Mouse (Mus musculus): ENCODE data around the gene Pm20d2.

The Pm20d2 gene

DNA sequence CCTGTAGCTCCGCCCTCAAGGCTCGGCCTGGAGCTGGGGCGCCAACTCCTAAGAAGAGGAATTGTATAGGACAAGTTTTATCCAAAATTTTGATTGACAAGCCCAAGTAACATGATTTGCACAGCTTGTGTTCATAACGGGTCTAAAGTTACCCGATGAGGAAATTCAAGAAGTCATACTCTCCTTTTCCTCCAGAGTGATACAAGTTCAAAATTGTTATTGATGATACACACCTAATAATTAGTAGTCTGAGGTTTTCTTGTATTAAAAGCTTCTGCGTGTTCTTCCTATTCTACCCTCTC lies at the start of gene Pm20d2:
TSS of gene Pm20d2 (minus strand) at position 3 of the 302 bp plus-strand sequence.
- no peak for DNase-seq

DNA sequence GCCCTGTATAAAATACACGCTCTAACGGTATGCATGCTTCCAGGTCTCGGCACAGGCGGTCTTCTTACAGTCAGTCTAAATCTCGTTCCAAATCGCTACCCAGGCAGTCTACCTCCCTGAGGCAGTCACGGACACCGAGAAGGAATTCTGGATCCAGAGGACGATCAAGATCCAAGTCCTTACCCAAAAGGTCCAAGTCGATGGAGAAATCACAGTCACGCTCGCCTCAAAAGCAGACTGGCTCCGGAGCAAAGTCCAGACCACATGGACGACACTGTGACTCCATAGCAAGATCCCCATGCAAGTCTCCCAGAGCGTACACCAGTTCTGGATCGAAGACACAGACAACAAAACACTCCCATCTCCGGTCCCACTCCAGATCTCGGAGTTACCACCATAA lies 41.3 kb upstream of the Pm20d2 start:
- peak in 1 of 2 experiments; percentile 28 for DNase-seq

DNA sequence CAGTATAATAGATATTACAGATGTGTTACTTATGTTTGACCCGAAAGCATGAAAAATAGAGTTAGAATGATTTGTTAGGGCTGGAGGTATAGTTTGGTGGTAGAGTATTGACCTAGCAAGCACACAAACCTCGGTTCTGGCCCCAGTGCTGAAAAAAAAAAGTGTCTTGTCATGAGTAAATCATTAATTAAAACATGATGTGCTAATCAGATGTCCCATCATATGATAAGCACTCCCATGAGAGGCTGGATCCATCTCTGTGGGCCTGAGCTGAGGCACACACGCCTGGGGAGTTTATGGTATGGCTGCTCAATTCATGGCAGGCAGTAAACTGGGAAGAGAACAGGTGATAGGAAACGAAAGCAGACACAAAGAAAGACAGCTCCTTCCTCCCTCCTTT lies 40.1 kb upstream of the Pm20d2 start:
- no peak for DNase-seq

DNA sequence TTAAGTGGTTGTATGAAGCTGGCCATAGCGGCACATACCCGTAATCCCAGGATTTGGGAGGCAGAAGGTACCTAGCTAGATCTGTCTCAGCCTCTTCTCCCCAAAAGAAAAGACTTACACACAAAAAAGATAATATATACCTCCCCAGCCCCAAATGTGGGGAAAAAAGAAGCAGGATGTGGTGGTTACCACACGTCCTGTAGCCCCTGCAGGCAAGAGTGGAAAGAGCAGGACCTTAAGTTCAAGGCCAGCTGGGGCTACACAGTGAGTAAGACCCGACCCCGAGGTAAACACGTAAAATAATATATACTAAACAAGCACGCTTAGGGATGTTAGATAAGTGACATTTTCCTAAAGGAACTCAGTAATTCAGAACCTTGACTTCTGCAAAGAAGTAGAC lies 37.6 kb upstream of the Pm20d2 start:
- DNase-seq, result no peak

DNA sequence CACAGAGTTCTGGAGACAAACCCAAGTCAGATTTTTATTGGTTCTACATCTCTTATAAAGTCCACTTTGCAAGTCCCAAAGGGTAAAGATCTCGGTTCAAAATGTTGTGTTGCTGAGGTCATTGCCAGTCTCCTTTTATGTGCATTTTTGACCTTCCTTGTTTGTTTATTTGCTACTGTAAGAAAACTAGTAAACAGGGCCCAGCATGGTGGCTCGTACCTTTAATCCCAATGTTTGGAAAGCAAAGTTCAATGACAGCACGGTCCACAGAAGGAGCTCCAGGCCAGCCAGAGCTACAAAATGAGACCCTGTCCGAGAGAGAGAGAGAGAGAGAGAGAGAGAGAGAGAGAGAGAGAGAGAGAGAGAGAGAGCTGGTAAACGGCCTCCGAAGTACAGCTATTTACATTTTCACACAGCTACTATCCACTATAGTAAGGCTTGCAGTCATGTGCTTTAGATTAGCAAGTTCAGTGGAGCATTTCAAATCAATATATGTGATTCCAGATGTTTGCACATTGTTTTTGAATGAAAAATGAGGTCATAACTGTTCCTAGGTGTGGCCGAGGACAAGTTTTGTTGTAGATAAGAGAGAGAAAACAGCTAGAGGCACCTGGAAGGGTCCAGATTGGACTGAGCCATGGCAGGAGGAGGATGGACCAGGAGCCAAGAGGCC lies 34.6 kb upstream of the Pm20d2 start:
- DNase-seq, result no peak

DNA sequence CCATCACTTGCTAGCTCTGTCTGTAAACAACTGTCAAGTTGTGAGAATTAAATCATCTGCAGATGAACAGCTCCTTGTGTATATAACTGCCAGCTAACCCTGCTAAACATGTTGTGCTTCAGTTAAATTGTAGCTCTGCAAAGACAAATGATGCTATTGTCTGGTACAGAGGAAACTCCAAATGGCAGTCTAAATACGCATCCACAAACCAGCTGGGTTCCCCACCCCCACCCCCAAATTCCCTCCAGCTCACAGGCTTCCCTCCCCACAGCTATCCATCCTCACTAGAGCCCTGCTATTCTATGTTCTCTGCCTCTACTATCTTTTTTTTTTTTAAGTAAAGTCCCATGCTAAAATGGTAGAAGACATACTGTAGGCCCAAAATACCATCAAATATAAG lies 32.3 kb upstream of the Pm20d2 start:
- no peak for DNase-seq

DNA sequence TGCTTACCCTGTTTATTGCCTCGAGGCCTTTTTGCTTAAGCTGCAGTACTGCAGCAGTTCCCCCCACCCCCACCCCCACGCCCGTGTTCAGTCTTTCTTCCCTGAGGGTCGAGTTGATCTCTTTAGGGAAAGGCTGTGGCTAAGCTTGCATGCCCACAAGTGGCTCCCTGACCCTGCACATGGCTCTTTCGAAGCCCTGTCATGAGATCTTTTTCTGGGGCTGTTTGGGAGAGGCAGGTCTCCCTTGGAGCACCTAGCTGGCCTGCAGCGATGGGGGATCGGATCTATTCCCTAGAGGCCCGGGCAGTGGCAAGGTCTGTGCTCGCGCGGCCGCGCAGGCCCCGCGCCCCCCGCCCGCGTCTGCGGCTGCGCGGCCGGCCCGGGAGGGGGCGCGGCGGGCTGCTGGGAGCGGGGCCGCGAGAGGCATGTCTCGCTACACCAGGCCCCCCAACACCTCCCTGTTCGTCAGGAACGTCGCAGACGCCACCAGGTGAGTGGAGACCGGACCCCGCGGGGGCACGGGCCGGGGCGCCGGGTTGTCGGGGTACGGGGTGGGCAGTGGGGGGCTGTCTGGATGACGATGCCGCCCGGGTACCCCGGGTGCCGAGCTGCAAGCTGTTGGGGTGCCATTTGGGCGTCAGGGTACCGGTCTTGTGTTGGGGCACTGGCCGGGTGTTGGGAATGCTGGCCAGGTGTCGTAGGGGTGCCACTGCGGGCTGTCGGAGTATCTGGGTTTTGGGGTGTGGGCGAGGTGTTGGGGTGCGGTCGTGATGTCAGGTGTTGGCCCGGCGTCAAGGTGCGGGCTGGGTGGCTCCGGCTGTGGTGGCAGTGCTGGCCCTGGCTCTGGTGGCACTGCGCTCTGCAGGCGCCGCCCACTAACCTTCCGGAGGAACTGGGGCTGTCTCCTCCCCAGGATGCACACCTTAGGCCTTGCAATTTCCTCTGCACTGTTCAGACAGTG lies 19.6 kb upstream of the Pm20d2 start, which contains the start of gene Srsf12:
TSS of gene Srsf12 (plus strand) at position 111 of the 961 bp plus-strand sequence.
- DNase-seq, result peak in 1 of 2 experiments; percentile 29

DNA sequence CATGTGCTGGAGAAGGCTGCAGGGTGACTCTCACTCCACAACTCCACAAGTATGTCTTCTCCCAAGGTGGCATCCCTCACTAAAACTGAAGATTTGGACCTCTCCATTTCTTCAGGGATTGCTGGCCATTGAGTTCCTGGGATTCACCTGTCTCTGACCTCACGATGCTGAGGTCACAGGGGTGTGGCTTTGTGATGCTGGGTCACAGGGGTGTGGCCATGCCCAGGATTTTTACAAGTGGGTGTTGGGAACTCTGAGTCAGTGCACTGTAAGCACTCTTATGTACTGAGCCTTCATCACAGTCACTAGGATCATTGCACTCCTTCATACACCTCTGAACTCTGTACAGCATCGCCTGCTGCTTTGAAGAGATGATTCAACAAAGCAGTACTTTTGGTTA lies 18.0 kb upstream of the Pm20d2 start:
- no peak for DNase-seq

DNA sequence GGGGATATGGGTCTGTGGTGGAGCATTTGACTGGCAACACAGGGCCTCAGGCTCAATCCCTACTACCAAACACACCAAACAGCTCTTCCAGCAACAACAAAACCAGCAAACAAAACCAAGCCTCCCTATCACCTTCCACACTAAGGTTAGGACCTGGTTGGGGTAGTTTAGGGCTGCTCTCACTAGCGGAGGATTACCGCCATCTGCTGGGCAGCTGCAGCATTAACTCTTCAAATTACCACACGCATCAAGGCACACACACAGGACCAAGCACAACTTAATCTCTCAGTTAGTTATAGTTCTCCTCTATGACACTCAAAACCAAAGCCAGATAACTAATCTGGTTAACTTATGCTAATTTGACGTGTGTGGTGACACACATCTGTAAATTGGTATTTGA lies 15.1 kb upstream of the Pm20d2 start:
- DNase-seq, result peak; percentile 59 to 83

DNA sequence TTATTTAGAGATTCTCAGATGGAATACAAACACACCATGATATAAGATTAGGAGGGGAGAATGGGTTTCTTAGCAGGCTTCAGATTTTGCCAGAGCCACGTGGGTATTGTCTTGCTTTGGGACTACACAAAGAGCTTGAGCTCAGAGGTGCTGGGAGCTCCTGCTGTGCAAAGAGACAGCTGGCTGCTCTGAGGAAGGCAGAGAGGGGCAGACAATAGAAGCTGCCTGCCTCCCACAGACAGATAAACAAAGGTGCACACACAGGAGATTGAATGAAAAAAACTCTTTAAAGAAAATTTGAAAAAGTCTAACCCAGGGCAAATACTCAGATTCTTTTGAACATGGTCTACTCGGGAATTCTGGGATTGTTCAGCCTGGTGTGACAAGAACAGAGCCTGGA lies 8.6 kb upstream of the Pm20d2 start:
- DNase-seq, result no peak

DNA sequence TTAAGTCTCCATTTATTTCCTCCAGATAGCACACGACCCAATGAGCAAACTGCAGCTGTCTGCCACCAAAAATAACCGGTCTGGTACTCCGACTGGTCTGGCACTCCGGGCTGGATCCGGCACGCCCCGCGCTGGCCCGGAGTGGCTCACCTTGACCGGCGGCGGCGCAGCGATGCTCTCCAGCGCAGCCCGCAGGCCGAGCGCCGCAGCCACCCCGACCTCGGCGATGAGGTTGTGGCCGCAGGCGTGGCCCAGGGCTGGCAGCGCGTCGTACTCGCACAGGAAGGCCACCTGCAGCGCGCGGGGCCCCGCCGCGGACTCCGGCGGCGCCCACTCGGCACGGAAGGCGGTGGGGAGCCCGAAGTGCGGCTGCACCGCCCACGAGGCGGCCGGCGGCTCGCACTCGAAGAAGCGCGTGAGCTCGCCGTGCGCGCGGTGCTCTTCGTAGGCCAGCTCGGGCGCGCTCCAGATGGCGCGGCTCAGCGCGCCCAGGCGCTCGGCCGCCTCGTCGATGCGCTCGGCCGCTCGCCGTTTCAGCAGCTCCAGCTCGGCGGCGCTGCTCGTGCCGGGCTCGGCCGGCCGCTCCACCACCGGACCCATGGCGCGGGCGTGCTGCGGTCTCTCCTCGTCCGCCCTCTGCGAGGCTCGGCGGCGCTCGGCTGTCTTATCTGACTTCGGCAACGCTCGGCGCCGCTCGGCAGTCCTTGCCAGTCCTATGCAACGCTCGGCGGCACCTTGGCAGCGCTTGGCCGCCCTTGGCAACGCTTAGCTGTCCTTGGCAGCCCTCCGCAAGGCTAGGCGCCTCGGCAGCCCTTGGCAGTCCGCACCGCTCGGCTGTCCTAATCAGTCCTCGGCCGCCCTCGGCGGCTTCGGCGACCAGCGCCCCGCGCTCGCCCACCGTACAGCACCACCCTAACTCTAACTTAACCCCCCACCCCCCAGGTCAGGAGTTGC lies 479 bp downstream of the Pm20d2 start:
- peak; percentile 93 to 95 for DNase-seq

DNA sequence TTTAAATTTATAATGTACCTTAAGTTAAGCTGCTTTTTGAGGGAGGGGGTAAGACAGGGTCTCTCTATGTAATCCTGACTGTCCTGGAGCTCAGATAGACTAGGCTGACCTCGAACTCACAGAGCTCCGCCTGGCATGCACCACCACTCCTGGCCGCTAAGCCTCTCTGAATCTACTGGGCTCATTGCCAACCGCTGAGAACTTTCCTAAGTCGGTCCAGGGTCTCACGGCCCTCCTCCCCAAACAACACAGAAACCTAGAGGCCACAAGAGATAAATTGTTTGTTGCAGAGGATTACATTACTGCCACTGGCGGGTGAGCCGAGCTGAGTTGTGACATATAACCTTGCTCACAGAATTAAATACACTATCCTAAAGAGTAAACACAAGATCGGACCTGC lies 1.4 kb downstream of the Pm20d2 start:
- DNase-seq, result peak; percentile 59 to 68

DNA sequence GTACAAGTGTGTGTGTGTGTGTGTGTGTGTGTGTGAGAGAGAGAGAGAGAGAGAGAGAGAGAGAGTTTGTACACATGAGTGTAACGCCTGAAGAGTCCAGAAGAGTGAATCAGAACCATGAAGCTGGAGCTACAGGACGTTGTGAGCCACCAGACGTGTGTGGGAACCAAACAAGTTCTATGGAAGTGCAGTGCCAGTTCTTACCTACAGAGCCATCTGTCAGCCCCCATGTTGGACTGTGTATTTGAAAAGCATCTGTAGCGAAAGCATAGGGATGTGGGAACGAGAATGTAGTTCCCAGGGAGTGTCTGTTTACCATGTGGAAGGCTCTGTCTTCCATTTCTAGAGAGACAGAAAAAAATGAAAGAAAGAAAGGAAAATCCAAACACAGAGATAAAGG lies 6.1 kb downstream of the Pm20d2 start:
- no peak for DNase-seq

DNA sequence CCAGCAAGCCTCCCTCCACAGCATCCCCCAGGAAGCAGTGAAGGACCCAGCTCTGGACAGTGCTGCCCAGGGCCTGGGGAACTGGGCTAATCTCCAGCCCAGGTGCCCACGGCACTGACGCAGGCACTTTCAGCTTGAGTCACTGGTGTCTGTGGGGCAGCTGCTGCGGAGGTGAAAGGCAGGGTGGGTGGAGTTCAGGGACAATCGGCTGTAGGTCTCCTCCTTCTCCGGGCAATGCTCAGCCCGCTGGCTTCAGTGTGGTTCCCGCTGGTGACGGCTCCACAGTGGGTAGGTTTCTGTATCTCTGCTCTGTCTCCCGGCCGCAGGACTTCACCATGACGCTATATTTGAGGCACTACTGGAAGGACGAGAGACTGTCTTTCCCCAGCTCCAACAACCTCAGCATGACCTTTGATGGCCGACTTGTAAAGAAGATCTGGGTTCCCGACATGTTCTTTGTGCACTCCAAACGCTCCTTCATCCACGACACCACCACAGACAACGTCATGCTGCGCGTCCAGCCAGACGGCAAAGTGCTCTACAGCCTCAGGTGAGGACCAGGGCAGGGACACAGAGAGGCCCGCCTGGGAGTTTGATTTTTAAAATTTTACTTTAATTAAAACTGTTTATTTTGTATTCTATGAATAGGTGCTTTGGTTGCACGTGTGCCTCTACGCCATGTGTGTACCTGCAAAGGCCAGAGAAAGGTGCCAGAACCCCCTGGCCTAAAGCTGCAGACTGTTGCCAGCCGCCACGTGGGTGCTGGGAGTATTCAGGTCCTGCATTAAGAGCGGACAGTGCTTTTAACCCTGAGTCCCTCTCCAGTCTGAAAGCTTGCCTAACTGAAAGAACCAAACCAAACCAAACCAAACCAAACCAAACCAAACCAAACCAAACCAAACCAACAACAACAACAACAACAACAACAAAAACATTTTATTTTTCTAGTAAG lies 37.2 kb downstream of the Pm20d2 start:
- no peak for DNase-seq

DNA sequence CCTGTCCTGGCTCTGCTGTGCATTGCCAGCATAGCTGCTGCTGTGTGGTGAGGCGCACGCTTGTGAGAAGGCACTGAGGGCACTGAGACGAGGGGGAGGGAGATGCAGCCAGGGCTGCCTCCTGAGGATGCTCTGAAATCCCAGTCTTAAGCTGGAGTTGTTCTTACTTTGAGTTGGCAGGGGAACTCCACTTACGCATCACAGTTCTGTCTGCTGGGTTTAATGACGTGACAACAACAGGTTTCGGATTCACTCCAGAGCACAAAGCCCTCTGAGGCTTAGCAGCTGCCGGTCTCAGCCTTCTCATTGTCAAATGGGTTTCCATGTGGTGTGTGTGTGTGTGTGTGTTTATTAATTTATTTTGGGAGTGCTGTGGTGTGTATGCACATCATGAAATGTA lies 40.4 kb downstream of the Pm20d2 start:
- no peak for DNase-seq

DNA sequence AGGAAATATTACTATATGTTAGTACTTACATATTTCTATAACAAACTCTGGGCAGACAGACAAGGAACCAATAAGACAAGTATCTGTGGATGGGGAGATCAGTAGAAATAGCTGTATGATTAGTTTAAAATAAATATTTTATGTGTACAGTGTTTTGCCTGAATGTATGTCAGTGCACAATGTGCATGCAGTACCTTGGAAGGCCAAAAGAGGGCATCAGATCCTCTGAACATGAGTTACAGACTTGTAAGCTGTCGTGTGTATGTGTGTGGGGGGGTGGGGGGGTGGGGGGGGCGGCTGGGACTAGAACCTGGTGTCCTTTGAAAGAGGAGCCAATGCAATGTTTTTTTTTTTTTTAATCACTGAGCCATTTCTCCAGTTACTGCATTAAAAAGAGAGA lies 41.7 kb downstream of the Pm20d2 start:
- peak; percentile 41 to 81 for DNase-seq

DNA sequence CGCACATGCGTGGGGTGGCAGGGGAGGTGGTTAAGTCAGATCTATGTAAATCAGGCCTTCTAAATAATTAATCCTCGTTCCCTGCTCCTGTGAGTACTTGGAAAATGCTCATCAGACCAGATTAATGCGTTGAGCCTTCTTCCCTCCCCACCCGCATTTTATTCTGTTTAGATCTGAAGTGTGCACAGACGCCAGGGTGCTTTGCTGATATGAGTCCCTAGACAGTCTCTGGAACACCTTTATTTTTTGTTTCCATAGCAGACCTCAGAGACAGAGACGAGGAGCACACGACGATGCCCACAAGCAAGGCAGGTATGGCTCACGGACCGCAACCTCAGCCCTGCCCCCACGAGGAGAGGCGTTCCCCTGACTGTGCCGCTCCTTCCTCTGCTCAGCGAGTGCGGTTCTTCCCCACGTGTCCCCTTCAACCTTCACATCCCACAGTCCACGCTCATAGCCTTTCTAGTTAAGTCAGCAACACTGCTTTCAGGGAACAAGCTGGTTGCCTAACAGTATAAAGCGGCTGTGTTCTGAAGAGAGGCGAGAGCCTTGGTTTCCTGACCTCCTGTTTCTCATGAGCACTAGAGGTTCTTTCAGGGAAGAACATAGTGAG lies 42.8 kb downstream of the Pm20d2 start:
- no peak for DNase-seq

DNA sequence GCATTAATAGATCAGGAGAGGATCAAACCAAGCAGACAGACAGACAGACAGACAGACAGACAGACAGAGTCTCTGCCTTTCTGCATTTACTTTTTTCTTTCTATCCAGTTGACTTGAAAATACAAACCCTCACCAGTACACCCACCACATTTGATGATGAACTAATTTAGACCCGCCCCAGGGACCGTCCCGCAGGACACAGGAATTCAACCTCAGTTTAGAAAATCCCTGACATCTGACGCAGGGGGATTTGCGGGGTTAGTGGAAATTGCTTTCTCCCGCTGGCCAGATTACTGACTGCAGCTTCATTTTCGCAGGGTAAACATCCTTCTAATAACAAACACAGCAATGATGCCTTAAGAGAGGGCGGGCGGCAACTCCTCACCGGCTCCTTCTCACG lies 57.3 kb downstream of the Pm20d2 start, which contains the start of gene Gabrr1:
TSS of gene Gabrr1 (plus strand) at position 301 of the 400 bp plus-strand sequence.
- no peak for DNase-seq

DNA sequence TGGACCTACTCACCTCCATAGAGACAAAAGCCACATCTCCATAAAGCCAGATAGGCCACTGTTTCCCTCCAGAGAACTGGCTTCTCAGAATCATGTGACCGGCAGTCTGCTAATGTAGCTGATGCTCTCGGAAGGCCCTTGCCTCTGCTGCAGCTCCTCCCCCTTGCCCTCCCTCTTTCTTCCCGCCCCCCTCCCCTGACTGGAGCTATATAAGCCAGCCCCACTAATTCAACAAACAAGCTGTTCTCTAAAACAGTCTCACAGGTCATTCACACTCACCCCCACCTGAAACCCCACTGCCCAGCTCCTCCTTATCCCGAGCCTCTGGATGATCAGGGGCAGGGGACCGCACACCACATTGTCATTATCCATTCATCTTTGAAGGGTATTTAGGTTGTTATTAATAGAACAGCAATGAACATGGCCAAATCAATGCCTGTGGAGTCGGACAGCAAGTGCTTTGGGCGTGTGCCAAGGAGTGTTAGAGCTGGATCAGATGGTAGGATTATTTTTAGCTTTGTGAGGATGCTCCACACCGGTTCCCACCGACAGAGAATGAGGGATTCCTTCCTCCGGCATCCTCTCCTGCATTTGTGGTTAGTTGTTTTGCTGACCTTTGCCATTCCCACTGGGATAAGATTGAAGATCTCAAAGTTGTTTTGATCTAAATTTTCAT lies 64.0 kb downstream of the Pm20d2 start:
- DNase-seq, result no peak

DNA sequence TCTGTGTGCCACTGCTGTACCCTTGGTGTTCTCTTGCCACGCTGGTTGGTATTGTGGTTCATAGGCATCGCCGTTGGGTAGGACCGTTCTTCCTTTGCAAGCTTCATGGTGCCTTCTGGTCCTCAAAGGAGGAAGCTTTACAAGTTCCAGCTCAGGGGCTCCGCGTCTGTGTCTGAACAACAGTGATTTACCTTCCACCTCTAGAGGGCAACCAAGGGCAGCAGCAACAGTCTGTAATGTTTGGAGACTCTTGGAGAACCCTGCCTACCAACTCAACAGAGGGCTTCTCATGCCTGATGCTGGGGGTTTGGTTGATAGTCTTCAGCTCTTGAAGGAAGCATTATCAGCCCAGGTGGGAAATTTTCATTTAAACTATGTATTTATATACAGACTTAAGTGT lies 65.0 kb downstream of the Pm20d2 start:
- DNase-seq, result peak; percentile 56 to 72

Data from kidney, postnatal 36 days (tissue).